Mouse (Mus musculus): ENCODE measurements around the gene Epha4. TPM values are rescaled to one million over a fixed set of nuclear protein-coding genes. Genes with fewer than 3 reads are reported as not detected.

Gene Epha4
- total and polyA plus RNA-seq, 3 experiments = 3.9 to 26.0 (median 13.0) TPM

DNA sequence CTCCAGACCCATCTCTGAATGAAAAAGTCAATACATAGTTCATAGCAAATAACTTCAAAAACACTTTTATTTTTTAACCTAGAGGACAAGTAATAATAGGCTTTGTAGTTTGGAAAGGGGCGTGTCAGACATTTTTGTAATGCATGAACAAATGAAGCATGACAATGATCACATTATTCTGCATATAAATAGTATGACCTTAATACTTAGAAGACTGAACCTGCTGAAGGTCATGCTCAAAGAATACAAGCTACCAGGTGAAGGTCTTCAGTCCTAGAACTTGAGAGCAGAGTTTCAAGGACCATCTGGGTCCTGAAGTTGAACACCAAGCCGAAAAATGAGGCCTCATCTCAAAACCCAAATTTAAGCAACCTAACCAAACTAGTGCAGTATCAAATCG is 62.2 kb downstream of the Epha4 start:
- H3K4me1 ChIP-seq (ENCODE audit: control insufficient read depth in 1 of 2, insufficient read depth in 2 of 2) = peaks cover 0 to 19% of the 10 kb centered on the region in 2 experiments; a peak in 3 of 4 replicates
- H3K27me3 ChIP-seq (replicated peaks) = no peaks in the 10 kb centered on the region
- H3K36me3 ChIP-seq (replicated peaks in 1 of 2; ENCODE audit: control insufficient read depth in 1 of 2, insufficient read depth in 1 of 2, low read length in 1 of 2) = peaks cover 0 to 2% of the 10 kb centered on the region in 2 experiments
- H3K9ac ChIP-seq (ENCODE audit: insufficient read depth, low read depth) = no peak overlapping the region
- H3K4me2 ChIP-seq (ENCODE audit: insufficient read depth, low read depth, poor library complexity, severe bottlenecking) = no peak overlapping the region
- no peak for DNase-seq (ENCODE audit: extremely low read depth)
- peaks cover 2% of the 10 kb centered on the region; the same call in 1 of the 2 replicates for H3K79me2 ChIP-seq (replicated peaks; ENCODE audit: control insufficient read depth, extremely low read depth, insufficient read depth, poor library complexity, severe bottlenecking)
- in situ Hi-C loops (cut with MboI; ENCODE audit: low pct_ligation_motif_present, low pct_unique_long_range_greater_than_20kb, low sequenced_read_pairs) = no loop called here
- H3K9me3 ChIP-seq (replicated peaks; ENCODE audit: low read length) = no peaks in the 10 kb centered on the region
- H3K27ac ChIP-seq (ENCODE audit: insufficient read depth, low read depth) = no peak overlapping the region
- TF ChIP-seq MYC (IDR thresholded peaks at IDR 0.05; ENCODE audit: low read depth, low read length) = no peak
- TF ChIP-seq ELF1 (IDR thresholded peaks at IDR 0.05; ENCODE audit: low read depth, low read length) = no peak
- TF ChIP-seq BHLHE40 (IDR thresholded peaks at IDR 0.05; ENCODE audit: low read depth, low read length) = no peak
- TF ChIP-seq TCF12 (IDR thresholded peaks at IDR 0.05; ENCODE audit: low read depth, low read length) = no peak
- no peak overlapping the region for H3K4me3 ChIP-seq (replicated peaks in 1 of 3; ENCODE audit: low read depth in 2 of 3, low read length in 2 of 3, poor library complexity in 1 of 3)
- dilution Hi-C loops (cut with MboI; ENCODE audit: extremely low pct_ligation_motif_present, extremely low pct_unique_long_range_greater_than_20kb, low sequenced_read_pairs) = no loop called here

DNA sequence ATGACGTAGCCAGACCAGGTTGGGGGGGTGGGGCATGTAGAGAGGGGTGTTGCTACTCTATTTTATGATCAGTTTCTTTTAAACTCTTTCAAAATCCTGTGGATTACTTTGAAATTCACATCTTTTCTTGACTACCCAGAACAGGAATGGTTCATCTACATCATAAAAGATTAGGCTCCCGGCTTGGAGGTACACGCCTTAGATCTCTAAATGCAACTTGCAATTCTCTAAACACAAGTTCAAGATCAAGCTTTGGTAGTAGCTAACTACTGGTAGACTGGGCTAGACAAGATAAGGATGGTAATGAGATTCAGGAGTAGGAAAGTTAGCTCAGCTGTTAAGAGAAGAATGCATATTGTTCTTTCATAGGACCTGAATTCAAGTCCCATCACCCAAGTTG is 63.3 kb downstream of the Epha4 start:
- Histone ChIP-seq H3K36me3 (replicated peaks in 1 of 2; ENCODE audit: control insufficient read depth in 1 of 2, insufficient read depth in 1 of 2, low read length in 1 of 2) (peaks cover 0 to 2% of the 10 kb centered on the region in 2 experiments), H3K79me2 (replicated peaks; ENCODE audit: control insufficient read depth, extremely low read depth, insufficient read depth, poor library complexity, severe bottlenecking) (peaks cover 8% of the 10 kb centered on the region), H3K4me3 (replicated peaks in 1 of 3; ENCODE audit: low read depth in 2 of 3, low read length in 2 of 3, poor library complexity in 1 of 3) (no peak overlapping the region), H3K9ac (ENCODE audit: insufficient read depth, low read depth) (no peak overlapping the region), H3K27me3 (replicated peaks) (no peaks in the 10 kb centered on the region), H3K27ac (ENCODE audit: insufficient read depth, low read depth) (no peak overlapping the region), H3K4me1 (ENCODE audit: control insufficient read depth in 1 of 2, insufficient read depth in 2 of 2) (peaks cover 0 to 31% of the 10 kb centered on the region in 2 experiments; a peak in 3 of 4 replicates), H3K9me3 (replicated peaks; ENCODE audit: low read length) (no peaks in the 10 kb centered on the region), H3K4me2 (ENCODE audit: insufficient read depth, low read depth, poor library complexity, severe bottlenecking) (no peak overlapping the region)
- no peak for TF ChIP-seq GABPA (IDR thresholded peaks at IDR 0.05; ENCODE audit: insufficient replicate concordance, low read depth, low read length)
- no peak for TF ChIP-seq SIN3A (IDR thresholded peaks at IDR 0.05; ENCODE audit: low read length)
- no peak for TF ChIP-seq HCFC1 (IDR thresholded peaks at IDR 0.05; ENCODE audit: low read depth, low read length)
- no peak for TF ChIP-seq IRF4 (IDR thresholded peaks at IDR 0.05; ENCODE audit: low read depth, low read length)
- no peak for TF ChIP-seq JUN (IDR thresholded peaks at IDR 0.05; ENCODE audit: insufficient read depth, low read depth, low read length)
- no peak for TF ChIP-seq RCOR1 (conservative IDR thresholded peaks at IDR 0.05; ENCODE audit: low read depth, low read length)
- TF ChIP-seq MAFK (IDR thresholded peaks at IDR 0.05; ENCODE audit: insufficient replicate concordance, low read length) = no peak
- in situ Hi-C loops (cut with MboI; ENCODE audit: low pct_ligation_motif_present, low pct_unique_long_range_greater_than_20kb, low sequenced_read_pairs) (no loop called here), dilution Hi-C loops (cut with MboI; ENCODE audit: extremely low pct_ligation_motif_present, extremely low pct_unique_long_range_greater_than_20kb, low sequenced_read_pairs) (no loop called here)
- DNase-seq (ENCODE audit: extremely low read depth) = no peak

- dilution Hi-C loops (cut with MboI; ENCODE audit: extremely low pct_ligation_motif_present, extremely low pct_unique_long_range_greater_than_20kb, low sequenced_read_pairs) = no loop called here
- in situ Hi-C loops (cut with MboI; ENCODE audit: low pct_ligation_motif_present, low pct_unique_long_range_greater_than_20kb, low sequenced_read_pairs) = no loop called here
- no peaks in the 10 kb centered on the region for H3K9me3 ChIP-seq (replicated peaks; ENCODE audit: low read length)
These were observed 64.7 kb downstream of the Epha4 start for GRCm38 (mm10) chr1:77450201-77450600.

More at GRCm38 (mm10) chr1:77450201-77450600, 64.7 kb downstream of the Epha4 start:
- Histone ChIP-seq H3K4me1 (ENCODE audit: control insufficient read depth in 1 of 2, insufficient read depth in 2 of 2) (peaks cover 2 to 35% of the 10 kb centered on the region in 2 experiments; a peak in 3 of 4 replicates), H3K79me2 (replicated peaks; ENCODE audit: control insufficient read depth, extremely low read depth, insufficient read depth, poor library complexity, severe bottlenecking) (peaks cover 14% of the 10 kb centered on the region), H3K36me3 (replicated peaks in 1 of 2; ENCODE audit: control insufficient read depth in 1 of 2, insufficient read depth in 1 of 2, low read length in 1 of 2) (peaks cover 0 to 5% of the 10 kb centered on the region in 2 experiments), H3K4me2 (ENCODE audit: insufficient read depth, low read depth, poor library complexity, severe bottlenecking) (no peak overlapping the region), H3K9ac (ENCODE audit: insufficient read depth, low read depth) (no peak overlapping the region), H3K27me3 (replicated peaks) (no peaks in the 10 kb centered on the region), H3K4me3 (replicated peaks in 1 of 3; ENCODE audit: low read depth in 2 of 3, low read length in 2 of 3, poor library complexity in 1 of 3) (no peak overlapping the region), H3K27ac (ENCODE audit: insufficient read depth, low read depth) (no peak overlapping the region)
- TF ChIP-seq MAX (IDR thresholded peaks at IDR 0.05; ENCODE audit: low read length) = no peak
- no peak for TF ChIP-seq ZKSCAN1 (IDR thresholded peaks at IDR 0.05; ENCODE audit: borderline replicate concordance, low read depth, low read length)
- no peak for TF ChIP-seq MYC (IDR thresholded peaks at IDR 0.05; ENCODE audit: low read depth, low read length)
- TF ChIP-seq USF2 (conservative IDR thresholded peaks at IDR 0.05; ENCODE audit: low read depth, low read length) = no peak
- no peak for TF ChIP-seq ZC3H11A (IDR thresholded peaks at IDR 0.05; ENCODE audit: low read depth, low read length)
- no peak for TF ChIP-seq IRF4 (IDR thresholded peaks at IDR 0.05; ENCODE audit: low read depth, low read length)
- no peak for TF ChIP-seq SIN3A (IDR thresholded peaks at IDR 0.05; ENCODE audit: low read length)
- TF ChIP-seq UBTF (IDR thresholded peaks at IDR 0.05; ENCODE audit: low read depth, low read length) = no peak
- TF ChIP-seq NELFE (IDR thresholded peaks at IDR 0.05; ENCODE audit: low read depth, low read length) = no peak
- DNase-seq (ENCODE audit: extremely low read depth) = no peak
